ENCODE assay signal across 9 mouse cellular contexts in the genomic region with DNA sequence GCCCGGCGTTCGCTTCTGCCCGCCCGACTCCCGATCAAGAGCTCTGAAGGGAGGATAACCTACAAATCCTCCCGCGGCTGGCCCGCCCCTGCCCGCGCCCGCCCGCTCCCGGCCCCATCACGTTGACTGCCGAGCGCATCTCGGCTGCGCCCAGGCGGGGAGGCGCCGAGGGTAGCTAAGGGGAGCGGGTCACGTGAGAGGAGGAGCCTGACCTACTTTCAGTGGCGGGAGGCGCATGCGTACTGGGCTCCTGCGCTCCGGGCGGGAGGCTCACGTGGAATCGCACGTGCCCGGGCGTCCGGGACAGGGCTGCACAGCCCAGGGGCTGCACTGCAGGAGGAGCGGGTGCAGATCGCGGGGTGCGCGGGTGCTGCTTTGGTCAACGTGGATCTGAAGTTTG. TPM values are rescaled to one million over a fixed set of nuclear protein-coding genes. Genes with fewer than 3 reads are reported as not detected.
DNase-seq lines count a peak whose midpoint lies in the region; ATAC-seq and TF ChIP-seq lines count a peak whose summit lies in the region.
"Had no signal": no experiment of that assay in that cellular context is flagged by ENCODE, and none has a peak within 500 bp of the region (broad histone marks: within the 10 kb centered on the region; RNA-seq: fewer than 3 reads in every experiment).

No protein-coding gene starts in this region.

- peaks cover 14% of the 10 kb centered on the region; the same call in 1 of the 2 replicates for H3K27me3 ChIP-seq in heart, embryonic 13.5 days (replicated peaks)
- H3K27me3 ChIP-seq in kidney, postnatal 0 days (ENCODE audit: insufficient read depth, low read length): 0 out of 2 replicates have a peak, but pooled peaks cover 3% of the 10 kb centered on the region
- no peaks in the 10 kb centered on the region for H3K27me3 ChIP-seq in liver, adult 2 months (ENCODE audit: control insufficient read depth, insufficient read depth, low read length)
- 0 out of 2 replicates have a peak, but pooled peaks cover 4% of the 10 kb centered on the region for H3K27me3 ChIP-seq in stomach, embryonic 14.5 days (ENCODE audit: control insufficient read depth, insufficient read depth, low read length)

- H3K79me2 ChIP-seq in liver, adult 2 months (ENCODE audit: control insufficient read depth, insufficient read depth, low read length): no peaks in the 10 kb centered on the region

- ATAC-seq in heart, embryonic 13.5 days (ENCODE audit: extremely low read depth, insufficient number of reproducible peaks, low FRiP score, low TSS enrichment): peak; percentile 91
- ATAC-seq in kidney, postnatal 0 days (replicated peaks; ENCODE audit: low FRiP score, low read depth): peak; percentile 99
- ATAC-seq in stomach, embryonic 14.5 days (ENCODE audit: insufficient number of reproducible peaks, insufficient read depth, low FRiP score, low read depth): peak; percentile 98

- H3K9ac ChIP-seq in heart, embryonic 13.5 days: peak overlapping the region; percentile 63
- peak overlapping the region; percentile 28; the same call in 1 of the 2 replicates for H3K9ac ChIP-seq in kidney, postnatal 0 days (ENCODE audit: low read depth, low read length)
- H3K9ac ChIP-seq in liver, adult 2 months (ENCODE audit: low read depth, low read length): peak overlapping the region; percentile 46
- no peak overlapping the region; the same call in 1 of the 2 replicates for H3K9ac ChIP-seq in stomach, embryonic 14.5 days (replicated peaks; ENCODE audit: low read depth, low read length)

- DNase-seq in B cell, adult 2 months: peak; percentile 31 to 33
- peak; percentile 99 for DNase-seq in brain, embryonic 14.5 days (ENCODE audit: low read depth)
- DNase-seq in fat pad, adult 2 months (ENCODE audit: extremely low read depth, low read depth, low spot score): peak; percentile 10
- peak; percentile 99 for DNase-seq in kidney, postnatal 0 days (ENCODE audit: low spot score)
- peak; percentile 83 for DNase-seq in liver, adult 2 months (ENCODE audit: extremely low read depth, low read depth, low spot score)
- peak; percentile 73 to 77 for DNase-seq in natural killer cell, adult 2 months (ENCODE audit: low spot score in 2 of 2)

- TF ChIP-seq POLR2A in brain, embryonic 14.5 days (IDR thresholded peaks at IDR 0.05; ENCODE audit: borderline replicate concordance, extremely low read depth, insufficient read depth, insufficient read length, poor library complexity, severe bottlenecking): no peak
- TF ChIP-seq POLR2A in liver, adult 2 months (IDR thresholded peaks at IDR 0.05; ENCODE audit: extremely low read depth, insufficient read depth, low read length): no peak

- H3K36me3 ChIP-seq in heart, embryonic 13.5 days: no peaks in the 10 kb centered on the region
- H3K36me3 ChIP-seq in kidney, postnatal 0 days (ENCODE audit: insufficient read depth, low read length): no peaks in the 10 kb centered on the region
- no peaks in the 10 kb centered on the region for H3K36me3 ChIP-seq in liver, adult 2 months (ENCODE audit: control insufficient read depth, insufficient read depth, low read length)
- no peaks in the 10 kb centered on the region for H3K36me3 ChIP-seq in stomach, embryonic 14.5 days (ENCODE audit: control insufficient read depth, insufficient read depth, low read length)
- H3K36me3 ChIP-seq: G1E had no signal

- H3K9me3 ChIP-seq in heart, embryonic 13.5 days: no peaks in the 10 kb centered on the region
- H3K9me3 ChIP-seq in kidney, postnatal 0 days (replicated peaks; ENCODE audit: low read length): no peaks in the 10 kb centered on the region
- no peaks in the 10 kb centered on the region for H3K9me3 ChIP-seq in stomach, embryonic 14.5 days (ENCODE audit: control insufficient read depth, low read depth, low read length)

- H3K4me2 ChIP-seq in heart, embryonic 13.5 days: peak overlapping the region; percentile 70
- peak overlapping the region; percentile 52 for H3K4me2 ChIP-seq in kidney, postnatal 0 days (ENCODE audit: low read length)
- peak overlapping the region; percentile 50 for H3K4me2 ChIP-seq in stomach, embryonic 14.5 days (replicated peaks; ENCODE audit: low read depth, low read length)

- peak overlapping the region; percentile 39 for H3K4me3 ChIP-seq in heart, embryonic 13.5 days
- H3K4me3 ChIP-seq in kidney, postnatal 0 days (replicated peaks; ENCODE audit: low read depth, low read length): peak overlapping the region; percentile 19
- peak overlapping the region; percentile 50 for H3K4me3 ChIP-seq in liver, adult 2 months (ENCODE audit: insufficient read depth, low read depth, low read length)
- peak overlapping the region; percentile 20; the same call in 1 of the 2 replicates for H3K4me3 ChIP-seq in stomach, embryonic 14.5 days (ENCODE audit: low read depth, low read length)

- TF ChIP-seq CTCF in brain, embryonic 14.5 days (IDR thresholded peaks at IDR 0.05; ENCODE audit: borderline replicate concordance, extremely low read depth, insufficient read depth, insufficient read length): no peak
- TF ChIP-seq CTCF in kidney, postnatal 0 days (IDR thresholded peaks at IDR 0.05; ENCODE audit: low read depth): no peak
- TF ChIP-seq CTCF in liver, adult 2 months (IDR thresholded peaks at IDR 0.05; ENCODE audit: low read depth, low read length): no peak

- under 1% methylated on average over 42 of the region's 42 CpGs for WGBS in heart, embryonic 13.5 days
- WGBS in kidney, postnatal 0 days: under 1% methylated on average over 42 of the region's 42 CpGs
- under 1% methylated on average over 42 of the region's 42 CpGs for WGBS in liver, adult 2 months
- WGBS in stomach, embryonic 14.5 days: under 1% methylated on average over 41 of the region's 42 CpGs

- H3K4me1 ChIP-seq in heart, embryonic 13.5 days: peaks cover 11% of the 10 kb centered on the region
- no peaks in the 10 kb centered on the region for H3K4me1 ChIP-seq in kidney, postnatal 0 days (replicated peaks; ENCODE audit: insufficient read depth, low read length)
- H3K4me1 ChIP-seq in liver, adult 2 months (ENCODE audit: control insufficient read depth, insufficient read depth, low read length): peaks cover 2% of the 10 kb centered on the region; the same call in 1 of the 2 replicates
- no peaks in the 10 kb centered on the region; the same call in 1 of the 2 replicates for H3K4me1 ChIP-seq in stomach, embryonic 14.5 days (ENCODE audit: control insufficient read depth, insufficient read depth, low read length)

- peak overlapping the region; percentile 34; the same call in 1 of the 2 replicates for H3K27ac ChIP-seq in heart, embryonic 13.5 days (replicated peaks)
- H3K27ac ChIP-seq in kidney, postnatal 0 days: no peak overlapping the region
- peak overlapping the region; percentile 2; the same call in 1 of the 2 replicates for H3K27ac ChIP-seq in liver, adult 2 months (replicated peaks; ENCODE audit: insufficient read depth, low read depth, low read length)
- H3K27ac ChIP-seq in stomach, embryonic 14.5 days (ENCODE audit: low read length): no peak overlapping the region

RNA-seq across cellular contexts. Expression of a gene that starts 27.2 kb away (rescaled TPM):
- polyA plus RNA-seq in brain, embryonic 14.5 days (2012; rRNA removed): 4.1 and 6.3 TPM in 2 replicates
- polyA plus RNA-seq in heart, embryonic 13.5 days (2015; fragmentation: Nextera tagmentation; extraction: Ambion mirVana): 3.0 and 3.3 TPM in 2 replicates
- polyA plus RNA-seq in kidney, postnatal 0 days (2015; fragmentation: Nextera tagmentation; extraction: Ambion mirVana): 2.4 and 2.6 TPM in 2 replicates
- 12.1 and 13.7 TPM in 2 replicates for total RNA-seq in liver, adult 2 months (2014; rRNA removed)
- 18.3 and 25.2 TPM in 2 replicates for polyA plus RNA-seq in liver, adult 2 months (2012; rRNA removed)
- polyA plus RNA-seq in stomach, embryonic 14.5 days (2014; fragmentation: Nextera tagmentation; extraction: Ambion mirVana): 1.2 and 1.7 TPM in 2 replicates
- polyA plus RNA-seq: G1E had no signal

Comparison
In these comparisons a context has a peak if more than half of its experiments do, and no peak if none do; other contexts are left out.
1. DNase-seq: peak in every context shown above with its lines; median percentile 99 in brain, embryonic 14.5 days; 99 in kidney, postnatal 0 days; 83 in liver, adult 2 months; 75 in natural killer cell, adult 2 months; 32 in B cell, adult 2 months; 10 in fat pad, adult 2 months.
2. H3K27ac ChIP-seq: peak in heart, embryonic 13.5 days (single experiment) and liver, adult 2 months (single experiment); none in kidney, postnatal 0 days (single experiment) and stomach, embryonic 14.5 days (single experiment).
3. Peak in every context shown above with its lines, with median percentiles within 50 percentile points of each other: ATAC-seq, H3K4me2 ChIP-seq and H3K4me3 ChIP-seq.